Mouse (Mus musculus) layer of hippocampus, adult 2 months (tissue): ENCODE data around the gene Cep89. TPM values are rescaled to one million over a fixed set of nuclear protein-coding genes. Genes with fewer than 3 reads are reported as not detected.

Experiments
- DNase-seq, 2 experiments: peaks; one replicate each; pipeline ENCODE4 v3.0.0; 2022; ENCODE audit warnings: low spot score in 2 of 2
- H3K27ac ChIP-seq: fragments of 200-600 bp; 2 replicates; pipeline ENCODE4 v1.8.1; 2022
- H3K4me3 ChIP-seq: fragments of 200-600 bp; 2 replicates; pipeline ENCODE4 v1.8.1; 2022; ENCODE audit warnings: mild to moderate bottlenecking
- CTCF ChIP-seq: fragments of 200-600 bp; conservative IDR thresholded peaks from 2 replicates; pipeline ENCODE4 v1.8.1; 2022; ENCODE audit warnings: antibody characterized with exemption, mild to moderate bottlenecking, moderate library complexity
- total RNA-seq, 2 experiments: library from RNA; stranded (reverse); gene quantifications; 2 replicates each; pipeline ENCODE4 v1.2.3; 2021

Cep89 gene
- total RNA-seq, 2 experiments from 2014 or later, result 18.6 to 22.1 TPM

GRCm38 (mm10) chr7:35372483-35373017 is 24.3 kb upstream of the Cep89 start:
- H3K4me3 ChIP-seq, result no peak overlapping the region
- DNase-seq, result no peak
- TF ChIP-seq CTCF, result no peak
- H3K27ac ChIP-seq, result no peak overlapping the region

DNA sequence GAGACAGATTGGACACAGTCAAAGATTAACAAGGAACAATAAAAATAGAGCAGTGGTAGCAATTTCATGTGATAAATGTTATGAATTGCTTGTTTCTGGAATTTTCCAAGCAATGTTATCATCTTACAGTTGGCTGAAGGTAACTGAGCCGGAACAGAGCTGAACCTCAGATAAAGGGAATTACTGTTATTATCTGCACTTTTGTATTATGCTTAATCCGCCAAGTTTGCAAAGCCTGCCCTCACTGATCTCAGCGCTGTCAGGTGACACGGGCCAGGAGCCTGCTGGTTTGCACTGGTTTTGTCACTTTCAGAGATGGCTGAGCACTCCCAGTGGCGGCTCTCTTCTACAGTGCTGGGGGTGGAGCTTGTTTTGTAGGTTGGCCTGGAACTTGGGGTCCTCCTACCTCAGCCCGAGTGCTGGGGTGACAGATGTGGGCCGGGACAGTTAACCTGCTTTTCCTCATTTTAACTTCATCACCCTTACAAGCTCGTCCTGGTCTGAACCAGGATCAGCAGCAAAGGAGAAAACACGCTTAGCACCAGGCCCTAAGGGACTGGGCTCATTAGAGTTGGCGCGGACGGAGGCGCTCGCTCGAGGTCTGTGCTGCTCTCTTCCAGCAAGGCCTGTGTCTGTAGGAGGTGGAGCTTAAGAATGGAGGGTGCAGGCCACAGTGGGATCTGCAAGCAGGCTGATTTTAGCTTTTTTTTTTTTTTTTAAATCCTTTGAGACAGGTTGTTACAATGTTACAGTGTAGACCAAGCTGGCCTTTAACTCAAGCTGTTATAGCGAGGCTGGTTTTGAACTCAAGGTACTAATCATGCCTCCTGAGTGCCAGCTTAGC is 23.5 kb upstream of the Cep89 start:
- DNase-seq, result no peak
- no peak overlapping the region for H3K27ac ChIP-seq
- no peak for TF ChIP-seq CTCF
- H3K4me3 ChIP-seq, result no peak overlapping the region

GRCm38 (mm10) chr7:35374265-35374664 is 22.6 kb upstream of the Cep89 start:
- H3K4me3 ChIP-seq, result no peak overlapping the region
- no peak for TF ChIP-seq CTCF
- H3K27ac ChIP-seq, result no peak overlapping the region
- no peak for DNase-seq

DNA sequence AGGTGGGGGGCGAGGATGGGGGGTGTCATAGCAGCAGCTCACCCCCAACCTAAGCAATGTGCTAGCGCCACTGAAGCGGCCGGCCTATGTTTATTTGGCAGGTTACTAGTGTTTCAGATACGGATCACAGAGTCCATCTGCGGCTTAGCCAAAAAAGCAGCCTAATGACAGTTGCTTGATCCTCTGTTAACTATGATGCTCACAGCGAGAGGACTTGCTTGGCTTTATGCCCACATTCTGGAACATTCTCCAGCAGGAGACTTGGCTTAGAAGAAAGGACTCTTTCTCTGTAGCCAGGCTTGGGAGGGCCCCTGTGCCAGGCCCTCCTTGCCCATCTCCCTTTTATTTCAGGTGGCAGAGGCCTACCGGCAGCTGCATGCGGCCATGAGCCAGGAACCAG is 20.2 kb upstream of the Cep89 start:
- peak in 1 of 2 experiments; percentile 10 for DNase-seq
- no peak overlapping the region for H3K4me3 ChIP-seq
- TF ChIP-seq CTCF, result no peak
- no peak overlapping the region for H3K27ac ChIP-seq

DNA sequence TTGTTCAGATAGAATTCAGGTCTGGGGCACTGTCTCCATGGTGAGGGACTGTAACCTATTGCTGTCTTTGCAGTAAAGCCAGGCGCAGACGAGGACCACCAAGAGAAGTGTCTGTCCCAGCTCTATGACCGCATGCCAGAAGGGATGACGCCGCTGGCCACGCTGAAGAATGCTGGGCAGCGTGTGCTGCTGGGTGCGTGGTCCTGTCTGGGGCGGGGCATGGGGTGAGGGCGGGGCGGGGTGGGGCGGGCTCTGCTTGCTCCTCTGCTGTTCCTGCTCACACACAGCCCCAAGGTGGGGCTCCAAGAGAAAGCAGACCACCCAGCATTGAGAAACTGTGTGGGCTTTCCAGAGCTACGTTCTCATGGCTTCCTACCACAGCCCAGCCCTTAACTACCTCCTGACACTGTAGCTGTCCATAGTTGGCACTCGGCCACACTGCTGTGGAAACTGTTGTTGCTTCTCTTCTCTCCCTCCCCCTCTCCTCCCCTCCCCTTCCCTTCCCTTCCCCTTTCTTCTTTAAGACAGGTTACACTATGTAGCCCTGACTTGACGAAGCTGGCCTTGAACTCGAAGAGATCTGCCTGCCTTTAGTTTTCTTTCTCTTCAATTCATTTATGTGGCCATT is 17.2 kb upstream of the Cep89 start:
- TF ChIP-seq CTCF, result no peak
- no peak for DNase-seq
- H3K4me3 ChIP-seq, result no peak overlapping the region

DNA sequence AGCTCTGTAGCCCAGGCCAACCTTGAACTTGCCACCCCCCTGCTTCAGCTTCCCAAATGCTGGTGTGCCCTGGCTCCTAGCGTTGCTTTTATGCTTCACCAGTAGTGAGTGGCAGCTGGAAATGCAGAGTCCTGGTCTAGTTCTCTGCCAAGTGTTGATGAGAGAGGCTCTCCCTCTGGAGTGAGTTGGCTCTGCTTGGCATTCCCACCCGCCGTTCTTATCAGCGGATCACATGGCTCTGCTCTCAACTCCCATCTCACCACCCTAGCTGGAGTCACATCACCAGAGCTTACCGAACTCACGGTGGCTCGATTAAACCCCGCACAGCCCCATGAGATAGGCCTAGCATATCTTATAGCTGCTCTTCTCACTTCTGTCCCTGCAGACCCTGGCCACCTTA is 16.5 kb upstream of the Cep89 start:
- TF ChIP-seq CTCF, result no peak
- Histone ChIP-seq H3K4me3 (no peak overlapping the region), H3K27ac (no peak overlapping the region)
- DNase-seq, result no peak

More for the DNA sequence above, 17.2 kb upstream of the Cep89 start:
- no peak overlapping the region for H3K27ac ChIP-seq

- DNase-seq, result no peak
- H3K4me3 ChIP-seq, result no peak overlapping the region
- TF ChIP-seq CTCF, result no peak
- no peak overlapping the region for H3K27ac ChIP-seq
Observed at GRCm38 (mm10) chr7:35381861-35382260, 15.0 kb upstream of the Cep89 start.

DNA sequence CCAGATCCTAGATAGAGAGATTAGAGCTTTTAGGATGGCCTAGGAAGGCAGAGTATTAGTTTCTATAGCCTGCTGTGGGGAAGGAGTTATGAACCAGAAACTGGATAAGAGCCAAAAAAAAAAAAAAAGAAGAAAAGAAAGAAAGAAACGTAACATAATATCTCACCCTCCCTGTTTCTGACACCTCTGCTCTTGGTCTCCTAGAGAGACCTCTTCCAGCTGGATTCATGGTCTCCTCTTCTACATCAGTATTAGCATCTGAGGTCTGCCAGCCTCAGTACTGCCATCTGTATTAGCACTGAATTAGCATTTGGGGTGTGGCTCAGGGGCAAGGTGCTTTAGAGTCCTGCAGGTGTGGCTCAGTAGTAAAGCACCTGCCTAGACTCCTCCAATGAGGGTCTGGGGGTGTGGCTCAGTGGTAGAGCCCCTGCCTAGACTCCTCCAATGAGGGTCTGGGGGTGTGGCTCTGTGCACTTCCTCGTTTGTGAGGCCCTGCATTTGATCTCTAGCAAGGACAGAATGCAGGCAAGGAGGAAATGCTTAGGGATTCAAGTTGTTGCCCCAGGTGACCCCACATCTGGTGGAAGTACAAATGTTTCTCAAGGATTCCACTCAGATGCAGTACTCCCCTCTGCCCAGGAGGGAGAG is 14.0 kb upstream of the Cep89 start:
- DNase-seq, result no peak
- Histone ChIP-seq H3K4me3 (no peak overlapping the region), H3K27ac (no peak overlapping the region)
- TF ChIP-seq CTCF, result no peak

GRCm38 (mm10) chr7:35386525-35386952 is 10.3 kb upstream of the Cep89 start:
- Histone ChIP-seq H3K4me3 (no peak overlapping the region), H3K27ac (no peak overlapping the region)
- peak; percentile 67 for TF ChIP-seq CTCF
- no peak for DNase-seq

GRCm38 (mm10) chr7:35388694-35389093 is 8.1 kb upstream of the Cep89 start:
- Histone ChIP-seq H3K27ac (no peak overlapping the region), H3K4me3 (no peak overlapping the region)
- no peak for TF ChIP-seq CTCF
- DNase-seq, result no peak

GRCm38 (mm10) chr7:35392935-35393334 is 3.9 kb upstream of the Cep89 start:
- Histone ChIP-seq H3K4me3 (no peak overlapping the region), H3K27ac (no peak overlapping the region)
- peak in 1 of 2 experiments; percentile 27 for DNase-seq
- peak; percentile 75 for TF ChIP-seq CTCF

GRCm38 (mm10) chr7:35395734-35396456 is 940 bp upstream of the Cep89 start:
- H3K4me3 ChIP-seq, result peak overlapping the region; percentile 81
- peak overlapping the region; percentile 85 for H3K27ac ChIP-seq
- no peak for DNase-seq
- TF ChIP-seq CTCF, result no peak

DNA sequence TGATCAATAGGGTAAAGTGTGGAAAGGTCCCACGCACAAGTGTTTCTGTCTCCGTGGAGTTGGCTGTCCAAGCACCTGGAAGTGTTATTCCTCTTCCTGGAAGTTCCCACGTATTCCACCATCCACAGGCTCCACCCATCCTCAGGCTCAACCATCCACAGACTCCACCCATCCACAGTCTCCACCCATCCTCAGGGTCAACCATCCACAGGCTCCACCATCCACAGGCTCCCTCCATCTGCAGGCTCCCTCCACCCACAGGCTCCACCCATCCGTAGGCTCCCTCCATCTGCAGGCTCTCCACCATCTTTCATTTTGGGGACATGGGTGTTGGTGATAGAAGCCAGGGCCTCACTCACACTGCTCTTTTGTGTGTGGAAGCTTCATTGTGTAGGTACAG is 4.3 kb downstream of the Cep89 start:
- DNase-seq, result no peak
- Histone ChIP-seq H3K27ac (no peak overlapping the region), H3K4me3 (no peak overlapping the region)
- no peak for TF ChIP-seq CTCF
